Mouse (Mus musculus) heart, postnatal 25 days (tissue): ENCODE measurements around the gene Adprhl1. TPM values are rescaled to one million over a fixed set of nuclear protein-coding genes. Genes with fewer than 3 reads are reported as not detected.

Experiments used
- DNase-seq: peaks from one replicate; pipeline ENCODE4 v3.0.0; 2022; ENCODE audit warnings: low spot score
- intact Hi-C: fragments of 180-260 bp; cut with DNase I; formaldehyde crosslinking; loops from one replicate; pipeline ENCODE4 v1.15.1; 2025
- microRNA-seq: library from miRNA; unstranded; fragments of <30 nt; microRNA quantifications from one replicate; pipeline ENCODE4 v1.2.0, GENCODE M21; 2022
- total RNA-seq, 2 experiments: library from RNA; stranded (reverse); gene quantifications; 2 replicates each; pipeline ENCODE4 v1.2.3; 2021

Gene Adprhl1
- total RNA-seq, 2 experiments from 2014 or later, result 515 to 520 TPM

DNA sequence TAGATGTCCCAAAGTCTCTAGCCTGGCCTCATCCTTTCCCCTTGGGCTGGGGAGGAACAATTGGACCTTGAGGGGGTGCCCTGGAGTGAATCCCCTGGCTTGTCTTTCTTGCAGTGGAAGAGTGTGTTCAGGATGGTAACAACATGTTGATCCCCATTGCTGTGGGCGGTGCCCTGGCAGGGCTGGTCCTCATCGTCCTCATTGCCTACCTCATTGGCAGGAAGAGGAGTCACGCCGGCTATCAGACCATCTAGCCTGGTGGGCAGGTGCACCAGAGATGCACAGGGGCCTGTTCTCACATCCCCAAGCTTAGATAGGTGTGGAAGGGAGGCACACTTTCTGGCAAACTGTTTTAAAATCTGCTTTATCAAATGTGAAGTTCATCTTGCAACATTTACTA, 79.7 kb downstream of the Adprhl1 start:
- DNase-seq, result no peak
- intact Hi-C loops, result no loop called here

Small RNAs within 50 kb of the gene (microRNA-seq; reads per million reads assigned to microRNA genes)
- gene Mir1968, result 36.4 reads per million, percentile 46 among the genes with 10 or more reads in this experiment

Other genes with a start within 250 kb of the Adprhl1 start
- under 1 TPM in 1 of 2 experiments, not detected in 1; 0.14 TPM for gene F7, start 228.1 kb downstream of the Adprhl1 start, total RNA-seq
- under 1 TPM; 0.45 to 0.57 TPM for gene F10, start 216.9 kb downstream of the Adprhl1 start, total RNA-seq
- gene Proz, start 193.2 kb downstream of the Adprhl1 start, total RNA-seq, result not detected
- 10 to 100 TPM in 1 of 2 experiments, 1 to 10 TPM in 1; 8.8 to 10.3 TPM for gene Pcid2, start 148.7 kb downstream of the Adprhl1 start, total RNA-seq
- gene Cul4a, start 148.5 kb downstream of the Adprhl1 start, total RNA-seq, result 10 to 100 TPM; 75.1 to 76.1 TPM
- gene Lamp1, start 95.0 kb downstream of the Adprhl1 start, total RNA-seq, result 100 to 1,000 TPM; 374 to 387 TPM
- 1 to 10 TPM; 4.1 to 5.2 TPM for gene Grtp1, start 53.5 kb downstream of the Adprhl1 start, total RNA-seq
- 10 to 100 TPM; 57.3 to 57.4 TPM for gene Dcun1d2, start 34.0 kb upstream of the Adprhl1 start, total RNA-seq
- 10 to 100 TPM; 25.3 to 29.8 TPM for gene Tmco3, start 34.0 kb upstream of the Adprhl1 start, total RNA-seq
- gene Tfdp1, start 84.6 kb upstream of the Adprhl1 start, total RNA-seq, result 10 to 100 TPM; 37.2 to 40.7 TPM
- not detected for gene Atp4b, start 142.7 kb upstream of the Adprhl1 start, total RNA-seq
- gene Grk1, start 150.9 kb upstream of the Adprhl1 start, total RNA-seq, result under 1 TPM; 0.03 TPM
- gene Tmem255b, start 181.0 kb upstream of the Adprhl1 start, total RNA-seq, result 1 to 10 TPM; 7.3 to 9.3 TPM
- 100 to 1,000 TPM; 123 to 126 TPM for gene Gas6, start 240.3 kb upstream of the Adprhl1 start, total RNA-seq